Mouse (Mus musculus) adrenal gland, adult 10 weeks (tissue): ENCODE measurements around the gene Kpna7. TPM values are rescaled to one million over a fixed set of nuclear protein-coding genes. Genes with fewer than 3 reads are reported as not detected.

Experiments
- polyA plus RNA-seq: library from polyadenylated mRNA; stranded (reverse); fragments of 350-450 nt; fragmentation: Illumina TruSeq; extraction: RNeasy Lipid Tissue Mini Kit (QIAGEN cat#74804); gene quantifications from one replicate; pipeline ENCODE4 v1.2.3, GENCODE M21; 2014; ENCODE audit warnings: low read depth, low replicate concordance

The Kpna7 gene
- not detected for polyA plus RNA-seq

DNA sequence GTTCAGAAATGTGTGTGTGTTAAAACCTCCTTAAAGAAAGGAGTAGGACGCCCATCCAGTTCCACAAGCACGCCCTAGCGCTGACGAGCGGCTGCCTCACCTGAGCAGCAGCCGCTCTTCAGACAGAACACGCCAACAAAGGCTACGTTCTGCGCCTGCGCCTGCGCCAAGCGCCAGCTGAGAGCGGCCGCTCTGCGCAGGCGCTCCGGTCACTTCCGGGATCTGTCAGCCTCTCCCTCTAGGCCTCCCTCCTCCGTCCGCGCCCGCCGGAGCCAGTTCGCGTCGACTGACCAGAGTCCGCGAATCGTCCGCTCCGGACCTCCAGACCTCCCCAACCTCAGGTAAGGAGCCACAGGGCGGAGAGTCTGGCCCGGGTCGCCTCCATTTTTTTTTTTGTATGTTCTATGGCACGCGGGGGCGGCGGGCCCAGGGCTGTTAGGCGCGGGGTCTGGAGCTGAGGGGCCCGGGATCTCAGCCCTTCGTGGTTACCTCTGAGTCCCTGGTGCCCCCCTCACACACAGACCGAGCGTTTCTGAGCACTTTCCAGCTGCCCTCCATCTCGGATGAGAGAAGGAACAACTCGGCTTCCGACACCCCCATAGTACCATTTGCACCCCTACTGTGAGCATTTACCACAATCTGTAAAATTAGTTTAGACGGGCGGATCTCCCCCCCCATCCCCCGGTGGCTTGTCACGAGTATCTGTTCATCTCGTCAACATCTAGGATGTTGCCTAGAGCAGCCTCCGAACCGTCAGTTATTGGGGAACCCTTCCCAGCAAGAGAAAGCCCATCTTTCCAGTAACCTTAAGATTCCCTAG, at the start of gene Kpna7, which contains the start of gene Arpc1a:
Gene Kpna7 (minus strand): TSS at position 399 of the 820 bp plus-strand sequence.
Gene Arpc1a (plus strand): TSS at position 199 of the 820 bp plus-strand sequence.

GRCm38 (mm10) chr5:145114071-145114605, 30.3 kb upstream of the Kpna7 start, which contains the start of gene Arpc1b:
TSS of gene Arpc1b (plus strand) at chr5:145114215.

GRCm38 (mm10) chr5:145042690-145043089, 41.1 kb downstream of the Kpna7 start, which contains the start of gene 1700018F24Rik:
TSS of gene 1700018F24Rik (plus strand) at chr5:145042990.

GRCm38 (mm10) chr5:145032391-145032790, 51.4 kb downstream of the Kpna7 start, which contains the start of gene Gm4871:
TSS of gene Gm4871 (minus strand) at chr5:145032754.

DNA sequence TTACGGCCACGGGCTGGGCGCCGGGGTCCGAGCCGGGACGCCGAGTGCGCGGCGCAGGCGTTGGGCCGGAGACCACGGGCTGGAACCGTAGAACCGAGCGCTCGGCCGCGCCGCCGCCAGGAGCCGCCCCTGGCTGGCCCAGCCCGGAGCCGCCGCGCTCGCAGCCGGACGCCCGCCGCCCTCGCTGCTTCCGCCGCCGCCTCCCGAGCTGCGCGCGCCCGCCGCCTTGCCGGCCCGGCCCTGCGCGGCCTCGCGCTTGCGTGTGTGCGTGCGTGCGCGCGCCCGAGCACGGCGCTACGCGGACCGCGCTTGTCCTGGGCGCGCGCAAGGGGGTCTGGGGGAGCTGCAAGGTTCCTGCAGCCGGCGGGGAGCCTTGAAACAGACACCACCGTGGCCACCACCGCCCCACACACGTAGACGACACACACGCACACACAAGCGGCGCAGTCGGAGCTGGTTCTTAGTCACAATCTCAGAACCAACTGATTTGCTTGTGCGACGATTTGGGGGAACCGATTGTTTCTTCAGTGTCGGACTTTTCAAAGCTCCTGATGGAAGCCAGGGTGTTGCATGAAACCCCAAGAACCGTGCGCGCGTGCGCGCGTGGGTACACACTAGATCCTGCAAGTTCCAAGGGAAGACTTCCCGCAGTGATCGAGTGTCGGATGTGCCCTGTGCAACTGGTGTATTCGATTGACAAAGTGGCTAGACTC, 118.0 kb downstream of the Kpna7 start, which contains the start of gene Smurf1:
Gene Smurf1 (minus strand): TSS at position 209 of the 713 bp plus-strand sequence.

Other genes starting within 250 kb of the Kpna7 start
- 9.8 TPM for gene Smurf1, start 118.2 kb downstream of the Kpna7 start, polyA plus RNA-seq
- gene Gm4871, start 51.3 kb downstream of the Kpna7 start, polyA plus RNA-seq = not detected
- not detected for gene 1700018F24Rik, start 41.0 kb downstream of the Kpna7 start, polyA plus RNA-seq
- gene Arpc1a, start 200 bp downstream of the Kpna7 start, polyA plus RNA-seq = 26.4 TPM
- gene Arpc1b, start 30.2 kb upstream of the Kpna7 start, polyA plus RNA-seq = 37.3 TPM
- 37.3 TPM for gene Pdap1, start 56.2 kb upstream of the Kpna7 start, polyA plus RNA-seq
- 293 TPM for gene Bud31, start 56.3 kb upstream of the Kpna7 start, polyA plus RNA-seq
- gene Ptcd1, start 83.1 kb upstream of the Kpna7 start, polyA plus RNA-seq = 2.6 TPM
- gene Cpsf4, start 83.2 kb upstream of the Kpna7 start, polyA plus RNA-seq = 1.9 TPM
- 22.8 TPM for gene Atp5j2, start 108.0 kb upstream of the Kpna7 start, polyA plus RNA-seq
- 2.2 TPM for gene Zkscan14, start 117.8 kb upstream of the Kpna7 start, polyA plus RNA-seq
- gene Zkscan5, start 120.5 kb upstream of the Kpna7 start, polyA plus RNA-seq = 7.8 TPM
- 149 TPM for gene Zfp655, start 147.7 kb upstream of the Kpna7 start, polyA plus RNA-seq
- gene Zscan25, start 196.5 kb upstream of the Kpna7 start, polyA plus RNA-seq = 0.41 TPM